Comparison of ENCODE assay signal across 21 mouse cellular contexts in the genomic region with DNA sequence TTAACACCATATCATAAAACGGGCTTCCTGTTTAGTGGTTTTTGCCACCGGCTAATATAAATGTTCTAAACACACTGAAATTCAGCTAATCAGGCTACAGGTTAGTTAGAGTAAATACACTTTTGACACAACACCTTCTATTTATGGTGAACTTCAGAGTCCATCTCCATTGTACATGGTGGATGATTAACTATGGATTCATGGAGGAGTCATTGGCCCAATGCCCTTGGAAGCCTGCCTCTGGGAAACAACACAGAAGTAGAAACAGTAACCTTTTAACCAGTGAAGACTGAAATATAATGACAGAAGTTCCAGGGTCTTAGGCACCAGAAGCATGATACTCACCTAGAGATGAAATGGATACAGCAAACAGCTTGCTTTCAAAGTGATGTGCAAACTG. TPM values are rescaled to one million over a fixed set of nuclear protein-coding genes. Genes with fewer than 3 reads are reported as not detected.
DNase-seq lines count a peak whose midpoint lies in the region; ATAC-seq and TF ChIP-seq lines count a peak whose summit lies in the region.
"Had no signal": no experiment of that assay in that cellular context is flagged by ENCODE, and none has a peak within 500 bp of the region (broad histone marks: within the 10 kb centered on the region; RNA-seq: fewer than 3 reads in every experiment).

No protein-coding gene starts in this region.

- no peaks in the 10 kb centered on the region for H3K36me3 ChIP-seq in heart, embryonic 13.5 days
- H3K36me3 ChIP-seq in liver, embryonic 16.5 days (ENCODE audit: control insufficient read depth, insufficient read depth) = no peaks in the 10 kb centered on the region
- H3K36me3 ChIP-seq in kidney, postnatal 0 days (ENCODE audit: insufficient read depth, low read length) = no peaks in the 10 kb centered on the region
- H3K36me3 ChIP-seq: embryonic facial prominence, embryonic 13.5 days; liver, embryonic 13.5 days; midbrain, embryonic 12.5 days had no signal

- no peak for TF ChIP-seq CTCF in kidney, postnatal 0 days (IDR thresholded peaks at IDR 0.05; ENCODE audit: low read depth)

- H3K4me2 ChIP-seq in heart, embryonic 13.5 days = no peak overlapping the region
- 0 out of 2 replicates have a peak overlapping the region, but pooled peaks have one; percentile 7 for H3K4me2 ChIP-seq in liver, embryonic 16.5 days (ENCODE audit: low read depth, low read length)
- H3K4me2 ChIP-seq in kidney, postnatal 0 days (ENCODE audit: low read length) = no peak overlapping the region
- H3K4me2 ChIP-seq: embryonic facial prominence, embryonic 13.5 days; liver, embryonic 13.5 days; midbrain, embryonic 12.5 days had no signal

- H3K9ac ChIP-seq in heart, embryonic 13.5 days = no peak overlapping the region
- no peak overlapping the region for H3K9ac ChIP-seq in liver, embryonic 16.5 days (ENCODE audit: low read depth, low read length)
- no peak overlapping the region for H3K9ac ChIP-seq in kidney, postnatal 0 days (ENCODE audit: low read depth, low read length)
- H3K9ac ChIP-seq: embryonic facial prominence, embryonic 13.5 days; liver, embryonic 13.5 days; midbrain, embryonic 12.5 days had no signal

- H3K4me3 ChIP-seq in heart, embryonic 13.5 days = no peak overlapping the region
- no peak overlapping the region for H3K4me3 ChIP-seq in liver, embryonic 16.5 days (ENCODE audit: low read depth, low read length)
- H3K4me3 ChIP-seq in kidney, postnatal 0 days (replicated peaks; ENCODE audit: low read depth, low read length) = no peak overlapping the region
- H3K4me3 ChIP-seq: embryonic facial prominence, embryonic 13.5 days; heart, adult 2 months; liver, embryonic 13.5 days; midbrain, embryonic 12.5 days had no signal

- 81% methylated on average over 2 of the region's 2 CpGs for WGBS in heart, embryonic 13.5 days
- 48% methylated on average over 2 of the region's 2 CpGs for WGBS in liver, embryonic 16.5 days (ENCODE audit: insufficient replicate concordance)
- 65% methylated on average over 2 of the region's 2 CpGs for WGBS in kidney, postnatal 0 days

- H3K9me3 ChIP-seq in heart, embryonic 13.5 days = no peaks in the 10 kb centered on the region
- H3K9me3 ChIP-seq in liver, embryonic 16.5 days (replicated peaks; ENCODE audit: control insufficient read depth, low read length) = no peaks in the 10 kb centered on the region
- no peaks in the 10 kb centered on the region for H3K9me3 ChIP-seq in kidney, postnatal 0 days (replicated peaks; ENCODE audit: low read length)
- H3K9me3 ChIP-seq: embryonic facial prominence, embryonic 13.5 days; liver, embryonic 13.5 days; midbrain, embryonic 12.5 days had no signal

- peak overlapping the region; percentile 67 for H3K27ac ChIP-seq in heart, embryonic 13.5 days (replicated peaks)
- H3K27ac ChIP-seq in liver, embryonic 16.5 days (ENCODE audit: low read length) = no peak overlapping the region
- peak overlapping the region; percentile 32 for H3K27ac ChIP-seq in kidney, postnatal 0 days
- H3K27ac ChIP-seq: embryonic facial prominence, embryonic 13.5 days; heart, adult 2 months; liver, embryonic 13.5 days; midbrain, embryonic 12.5 days had no signal

- H3K27me3 ChIP-seq in heart, embryonic 13.5 days (replicated peaks) = no peaks in the 10 kb centered on the region
- H3K27me3 ChIP-seq in liver, embryonic 16.5 days (ENCODE audit: control insufficient read depth, insufficient read depth, low read depth, low read length) = no peaks in the 10 kb centered on the region
- no peaks in the 10 kb centered on the region for H3K27me3 ChIP-seq in kidney, postnatal 0 days (ENCODE audit: insufficient read depth, low read length)
- H3K27me3 ChIP-seq: embryonic facial prominence, embryonic 13.5 days; liver, embryonic 13.5 days; midbrain, embryonic 12.5 days had no signal

- ATAC-seq in heart, embryonic 13.5 days (ENCODE audit: extremely low read depth, insufficient number of reproducible peaks, low FRiP score, low TSS enrichment) = no peak
- ATAC-seq in liver, embryonic 16.5 days (ENCODE audit: low read depth) = peak; percentile 60
- ATAC-seq in kidney, postnatal 0 days (replicated peaks; ENCODE audit: low FRiP score, low read depth) = no peak
- ATAC-seq: CD4-positive, CD25-positive, alpha-beta regulatory T cell, adult 4 months; forebrain, embryonic 14.5 days; lung, postnatal 0 days had no signal

- H3K4me1 ChIP-seq in heart, embryonic 13.5 days = peaks cover 22% of the 10 kb centered on the region
- H3K4me1 ChIP-seq in liver, embryonic 16.5 days (ENCODE audit: control insufficient read depth, low read depth, low read length) = no peaks in the 10 kb centered on the region; the same call in 1 of the 2 replicates
- no peaks in the 10 kb centered on the region for H3K4me1 ChIP-seq in kidney, postnatal 0 days (replicated peaks; ENCODE audit: insufficient read depth, low read length)
- H3K4me1 ChIP-seq: embryonic facial prominence, embryonic 13.5 days; liver, embryonic 13.5 days; midbrain, embryonic 12.5 days had no signal

- no peak for DNase-seq in heart, postnatal 4 days
- DNase-seq in liver (no peak), MN1 (ENCODE audit: low spot score) (no peak)
- DNase-seq in kidney, postnatal 0 days (ENCODE audit: low spot score) = no peak
- no peak for DNase-seq in thymus, postnatal 10 days (ENCODE audit: low spot score in 2 of 2)
- DNase-seq: adrenal gland, postnatal 36 days; cerebellum, adult 11-12 months; cerebellum, postnatal 14 days; gastrocnemius, postnatal 14 days; heart, adult 2 months; left cerebral cortex, postnatal 4 days; liver, embryonic 13.5 days; retina, postnatal 1 day had no signal

RNA-seq across cellular contexts. Expression of a gene that starts 23.5 kb away (rescaled TPM):
- 7.1 TPM in 2 replicates for polyA plus RNA-seq in heart, embryonic 13.5 days (2015; fragmentation: Nextera tagmentation; extraction: Ambion mirVana)
- 10 to 100 TPM; 12.1 to 15.2 TPM for total RNA-seq in heart, postnatal 4 days (2021)
- polyA plus RNA-seq in liver, embryonic 16.5 days (2015; fragmentation: Nextera tagmentation; extraction: Ambion mirVana) = 0.44 and 0.45 TPM in 2 replicates
- 4.3 and 4.5 TPM in 2 replicates for polyA plus RNA-seq in kidney, postnatal 0 days (2015; fragmentation: Nextera tagmentation; extraction: Ambion mirVana)
- total RNA-seq: monocyte, adult 5-6 weeks had no signal
- polyA plus RNA-seq: CD4-positive, CD25-positive, alpha-beta regulatory T cell, adult 4 months had no signal
